Mouse (Mus musculus): Measurements from ENCODE around the gene Gstcd. TPM values are rescaled to one million over a fixed set of nuclear protein-coding genes. Genes with fewer than 3 reads are reported as not detected.
A peak's percentile ranks its signal among the peaks of the same experiment; 100 is the strongest.

The Gstcd gene
- polyA plus RNA-seq, 1 experiment from 2014 or later: 2.0 TPM

DNA sequence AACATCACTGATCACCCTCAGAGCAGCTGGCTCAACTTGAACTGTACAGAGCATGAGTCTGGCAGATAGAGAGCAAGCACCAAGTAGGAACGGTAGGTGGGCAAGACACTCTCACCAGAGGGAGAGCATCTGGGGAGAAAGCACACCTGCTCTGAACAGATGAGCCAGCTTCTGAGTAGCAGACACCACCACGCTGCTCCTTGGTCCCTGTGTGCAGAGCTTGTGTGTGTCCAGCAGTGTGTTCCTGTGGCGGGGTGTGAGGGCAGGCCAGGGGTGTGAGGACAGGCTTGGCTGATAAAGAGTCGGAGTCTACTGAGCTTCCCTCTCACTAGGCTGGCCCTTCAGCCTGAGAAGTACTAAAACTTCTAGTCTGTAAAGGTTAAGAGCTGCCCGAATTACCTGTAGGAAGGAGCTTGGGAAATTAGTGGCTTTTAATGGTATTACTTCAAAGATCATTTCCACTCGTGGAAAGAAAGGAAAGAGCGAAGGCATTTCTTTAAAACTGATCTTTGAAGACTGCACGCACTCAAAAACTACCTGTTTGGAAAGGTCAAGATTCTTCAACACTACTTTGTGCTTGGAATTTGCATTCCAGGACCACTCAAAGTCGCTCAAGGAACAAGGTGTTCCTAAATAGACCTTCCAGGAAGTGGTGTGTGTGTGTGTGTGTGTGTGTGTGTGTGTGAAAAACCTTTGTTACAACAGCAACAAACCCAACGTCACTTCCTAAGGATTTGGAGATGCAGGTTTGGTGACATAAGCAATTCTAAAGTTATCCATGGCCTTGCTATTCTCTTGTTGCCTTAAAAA, 151.4 kb downstream of the Gstcd start:
- ATAC-seq (peak; percentile 93), DNase-seq (ENCODE audit: low spot score) (peak; percentile 93)
- H3K4me1 ChIP-seq (ENCODE audit: insufficient read depth, low read depth, low read length): no peaks in the 10 kb centered on the region; the same call in 1 of the 2 replicates
- no peak overlapping the region for H3K4me2 ChIP-seq (replicated peaks; ENCODE audit: low read depth, low read length)
- no peak overlapping the region for H3K4me3 ChIP-seq (ENCODE audit: low read depth, low read length)
- H3K9ac ChIP-seq (replicated peaks; ENCODE audit: low read depth): no peak overlapping the region
- WGBS: 53% methylated on average over 10 of the region's 10 CpGs
- H3K9me3 ChIP-seq (ENCODE audit: low read length): no peaks in the 10 kb centered on the region
- no peaks in the 10 kb centered on the region for H3K27me3 ChIP-seq (replicated peaks; ENCODE audit: insufficient read depth, low read length)
- no peak for TF ChIP-seq CTCF (IDR thresholded peaks at IDR 0.05)
- TF ChIP-seq EP300 (IDR thresholded peaks at IDR 0.05): peak; percentile 100
- peak overlapping the region; percentile 91 for H3K27ac ChIP-seq (ENCODE audit: low read length)
- no peaks in the 10 kb centered on the region for H3K36me3 ChIP-seq (ENCODE audit: insufficient read depth, low read length)

DNA sequence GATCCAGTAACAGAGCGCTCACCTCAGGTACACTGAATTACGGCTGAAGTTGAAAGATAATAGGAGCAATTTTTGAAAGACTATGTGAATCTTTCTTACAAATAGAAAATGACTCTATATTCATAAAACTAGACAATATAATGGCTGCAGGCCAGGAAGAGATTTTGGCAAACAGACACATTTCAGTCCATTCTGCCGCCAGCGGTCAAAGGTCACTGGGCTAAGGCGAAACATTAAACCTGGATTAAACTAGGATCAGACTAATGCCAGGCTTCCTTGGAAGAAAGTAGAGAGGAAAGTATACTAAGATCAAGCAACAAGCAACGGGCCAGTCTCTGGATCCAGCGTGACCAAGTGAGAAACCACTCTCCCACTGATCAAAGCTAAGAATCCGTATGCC, 152.8 kb downstream of the Gstcd start:
- peak overlapping the region; percentile 91 for H3K27ac ChIP-seq (ENCODE audit: low read length)
- H3K9ac ChIP-seq (replicated peaks; ENCODE audit: low read depth): no peak overlapping the region
- no peak for TF ChIP-seq CTCF (IDR thresholded peaks at IDR 0.05)
- no peak for TF ChIP-seq EP300 (IDR thresholded peaks at IDR 0.05)
- no peaks in the 10 kb centered on the region for H3K27me3 ChIP-seq (replicated peaks; ENCODE audit: insufficient read depth, low read length)
- no peak for ATAC-seq
- peaks cover 3% of the 10 kb centered on the region; the same call in 1 of the 2 replicates for H3K4me1 ChIP-seq (ENCODE audit: insufficient read depth, low read depth, low read length)
- no peak overlapping the region for H3K4me3 ChIP-seq (ENCODE audit: low read depth, low read length)
- 59% methylated on average over 8 of the region's 8 CpGs for WGBS
- H3K36me3 ChIP-seq (ENCODE audit: insufficient read depth, low read length): no peaks in the 10 kb centered on the region
- H3K4me2 ChIP-seq (replicated peaks; ENCODE audit: low read depth, low read length): no peak overlapping the region
- no peak for DNase-seq (ENCODE audit: low spot score)
- H3K9me3 ChIP-seq (ENCODE audit: low read length): no peaks in the 10 kb centered on the region

DNA sequence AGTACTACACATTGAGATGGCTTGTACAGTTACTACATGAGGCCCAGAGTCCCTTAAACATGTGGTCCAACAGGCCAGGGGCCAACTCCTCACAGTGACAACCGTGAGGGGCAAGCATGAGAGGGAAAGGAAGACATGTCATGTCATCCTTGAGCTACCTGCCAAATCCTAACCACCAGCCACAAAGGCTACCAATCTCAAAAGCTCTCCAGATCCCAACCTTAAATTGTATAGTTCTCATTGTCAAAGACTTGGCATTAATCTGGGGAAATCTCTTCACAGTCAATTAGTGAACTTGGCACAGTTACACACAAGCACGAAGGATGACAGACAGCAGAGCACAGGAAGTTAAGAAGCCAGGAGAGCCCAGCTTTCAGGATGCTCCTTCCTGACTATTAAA, 157.2 kb downstream of the Gstcd start:
- WGBS: 25% methylated on average over 2 of the region's 2 CpGs
- DNase-seq (ENCODE audit: low spot score): peak; percentile 26
- no peak overlapping the region for H3K4me2 ChIP-seq (replicated peaks; ENCODE audit: low read depth, low read length)

More for the DNA sequence above, 157.2 kb downstream of the Gstcd start:
- TF ChIP-seq CTCF (IDR thresholded peaks at IDR 0.05): no peak
- TF ChIP-seq EP300 (IDR thresholded peaks at IDR 0.05): no peak
- Histone ChIP-seq H3K27me3 (replicated peaks; ENCODE audit: insufficient read depth, low read length) (no peaks in the 10 kb centered on the region), H3K36me3 (ENCODE audit: insufficient read depth, low read length) (no peaks in the 10 kb centered on the region), H3K4me1 (ENCODE audit: insufficient read depth, low read depth, low read length) (peaks cover 4% of the 10 kb centered on the region; the same call in 1 of the 2 replicates), H3K4me3 (ENCODE audit: low read depth, low read length) (no peak overlapping the region), H3K9me3 (ENCODE audit: low read length) (no peaks in the 10 kb centered on the region), H3K27ac (ENCODE audit: low read length) (no peak overlapping the region), H3K9ac (replicated peaks; ENCODE audit: low read depth) (no peak overlapping the region)
- ATAC-seq: no peak

Other genes starting within 250 kb of the Gstcd start
- gene Npnt, start 141.7 kb downstream of the Gstcd start, polyA plus RNA-seq (2015; fragmentation: Nextera tagmentation; extraction: Ambion mirVana): 298 and 352 TPM in 2 replicates
- 15.8 and 17.0 TPM in 2 replicates for gene Ints12, start 193 bp downstream of the Gstcd start, polyA plus RNA-seq (2015; fragmentation: Nextera tagmentation; extraction: Ambion mirVana)
- gene Arhgef38, start 142.9 kb upstream of the Gstcd start, polyA plus RNA-seq (2015; fragmentation: Nextera tagmentation; extraction: Ambion mirVana): 3.6 and 5.2 TPM in 2 replicates
- 94.1 and 104 TPM in 2 replicates for gene Ppa2, start 218.1 kb upstream of the Gstcd start, polyA plus RNA-seq (2015; fragmentation: Nextera tagmentation; extraction: Ambion mirVana)

All from lung, postnatal 0 days (tissue).